Mouse (Mus musculus) Patski (cell line): ENCODE measurements at regions not wholly inside any gene's neighbourhood (a gene's known extent, or its start where the extent isn't known, plus 50 kb on each side); places are given as distances from the start of the nearest gene placed in this dataset.

Experiments
- ATAC-seq: fragments of 100-300 bp; one replicate; pipeline ENCODE4 v1.8.0; 2021
- CTCF ChIA-PET: fragments of 350-600 bp; sonication (Branson Sonifier 250); formaldehyde crosslinking; loops from one replicate; lab custom pipeline; 2022; ENCODE audit warnings: inconsistent platforms; lab: Charles Lee
- POLR2A ChIA-PET: fragments of 350-600 bp; sonication (Branson Sonifier 250); formaldehyde crosslinking; loops from one replicate; lab custom pipeline; 2022; ENCODE audit warnings: antibody characterized with exemption, inconsistent platforms; lab: Charles Lee
- DNase-seq: peaks from one replicate; pipeline ENCODE4 v3.0.0-alpha.2; 2011; ENCODE audit warnings: low read depth, low spot score
- H3K27me3 ChIP-seq: fragments of 371-371 bp; one replicate; pipeline ENCODE4 v1.5.1; 2021
- CTCF ChIP-seq: fragments of 100-300 bp; IDR thresholded peaks from one replicate; pipeline ENCODE4 v1.5.1; 2021
- in situ Hi-C: fragments of 300-500 bp; cut with MboI; formaldehyde crosslinking; loops from 3 replicates; pipeline ENCODE4 v1.11.1; 2018; ENCODE audit warnings: low pct_unique_long_range_greater_than_20kb, mixed read lengths

GRCm38 (mm10) chr12:59834809-59835208, 615.3 kb upstream of the Fbxo33 start:
- TF ChIP-seq CTCF, result no peak
- ATAC-seq (no peak), DNase-seq (no peak)
- CTCF ChIA-PET, result no interaction called here
- H3K27me3 ChIP-seq, result no peaks in the 10 kb centered on the region
- POLR2A ChIA-PET, result no interaction called here
- in situ Hi-C loops, result no loop called here

- H3K27me3 ChIP-seq, result no peaks in the 10 kb centered on the region
- POLR2A ChIA-PET, result no interaction called here
- no peak for TF ChIP-seq CTCF
- CTCF ChIA-PET, result no interaction called here
- ATAC-seq (no peak), DNase-seq (no peak)
- in situ Hi-C loops, result loop anchor here (25.0 kb wide), 1 partner anchor 789 kb away; no protein-coding TSS in a partner anchor
Measured at GRCm38 (mm10) chr12:59822918-59823317, 603.4 kb upstream of the Fbxo33 start.

- POLR2A ChIA-PET, result no interaction called here
- TF ChIP-seq CTCF, result no peak
- no peak for ATAC-seq
Measured at GRCm38 (mm10) chr12:59822435-59822834, 602.9 kb upstream of the Fbxo33 start.

GRCm38 (mm10) chr12:59821698-59822097, 602.2 kb upstream of the Fbxo33 start:
- H3K27me3 ChIP-seq, result no peaks in the 10 kb centered on the region
- in situ Hi-C loops, result loop anchor here (25.0 kb wide), 1 partner anchor 791 kb away; no protein-coding TSS in a partner anchor
- ChIA-PET CTCF (interaction anchor here (1.4 kb wide), 1 partner anchor 13 kb away, joined by 3 read pairs; no protein-coding TSS in a partner anchor), POLR2A (no interaction called here)
- no peak for TF ChIP-seq CTCF
- ATAC-seq (no peak), DNase-seq (no peak)

More at GRCm38 (mm10) chr12:59822435-59822834, 602.9 kb upstream of the Fbxo33 start:
- no peaks in the 10 kb centered on the region for H3K27me3 ChIP-seq
- in situ Hi-C loops, result loop anchor here (25.0 kb wide), 1 partner anchor 790 kb away; no protein-coding TSS in a partner anchor
- CTCF ChIA-PET, result no interaction called here
- DNase-seq, result no peak

GRCm38 (mm10) chr12:59815965-59816364, 596.4 kb upstream of the Fbxo33 start:
- ATAC-seq (no peak), DNase-seq (no peak)
- in situ Hi-C loops, result loop anchor here (25.0 kb wide), 1 partner anchor 796 kb away; no protein-coding TSS in a partner anchor
- ChIA-PET POLR2A (no interaction called here), CTCF (no interaction called here)
- no peaks in the 10 kb centered on the region for H3K27me3 ChIP-seq
- no peak for TF ChIP-seq CTCF

GRCm38 (mm10) chr12:59814356-59814755, 594.8 kb upstream of the Fbxo33 start:
- no peak for TF ChIP-seq CTCF
- no peak for DNase-seq
- ChIA-PET POLR2A (no interaction called here), CTCF (no interaction called here)
- ATAC-seq, result no peak
- in situ Hi-C loops, result loop anchor here (25.0 kb wide), 1 partner anchor 798 kb away; no protein-coding TSS in a partner anchor
- no peaks in the 10 kb centered on the region for H3K27me3 ChIP-seq

GRCm38 (mm10) chr12:59809224-59809623, 589.7 kb upstream of the Fbxo33 start:
- in situ Hi-C loops, result loop anchor here (25.0 kb wide), 1 partner anchor 803 kb away; no protein-coding TSS in a partner anchor
- no peak for TF ChIP-seq CTCF
- DNase-seq, result no peak
- POLR2A ChIA-PET, result no interaction called here
- CTCF ChIA-PET, result interaction anchor here (1.2 kb wide), 1 partner anchor 12 kb away, joined by 3 read pairs; no protein-coding TSS in a partner anchor
- H3K27me3 ChIP-seq, result no peaks in the 10 kb centered on the region
- ATAC-seq, result no peak

GRCm38 (mm10) chr12:59798051-59798450, 578.5 kb upstream of the Fbxo33 start:
- TF ChIP-seq CTCF, result peak; percentile 54
- CTCF ChIA-PET, result interaction anchor here (1.1 kb wide), 2 partner anchors 9 to 288 kb away, joined by 3 to 5 read pairs; no protein-coding TSS in a partner anchor
- H3K27me3 ChIP-seq, result peaks cover 3% of the 10 kb centered on the region
- DNase-seq (no peak), ATAC-seq (no peak)
- in situ Hi-C loops, result no loop called here
- POLR2A ChIA-PET, result no interaction called here

- ChIA-PET CTCF (interaction anchor here (0.9 kb wide), 1 partner anchor 12 kb away, joined by 4 read pairs; no protein-coding TSS in a partner anchor), POLR2A (interaction anchor here (1.2 kb wide), 1 partner anchor 14 kb away, joined by 3 read pairs; no protein-coding TSS in a partner anchor)
- in situ Hi-C loops, result no loop called here
- peaks cover 3% of the 10 kb centered on the region for H3K27me3 ChIP-seq
- peak; percentile 48 for TF ChIP-seq CTCF
- ATAC-seq, result no peak
- DNase-seq, result no peak
Measured at GRCm38 (mm10) chr12:59791473-59791872, 571.9 kb upstream of the Fbxo33 start.

GRCm38 (mm10) chr12:59786831-59787230, 567.3 kb upstream of the Fbxo33 start:
- H3K27me3 ChIP-seq, result no peaks in the 10 kb centered on the region
- in situ Hi-C loops, result no loop called here
- no peak for DNase-seq
- ChIA-PET POLR2A (no interaction called here), CTCF (no interaction called here)
- TF ChIP-seq CTCF, result no peak
- no peak for ATAC-seq

- H3K27me3 ChIP-seq, result no peaks in the 10 kb centered on the region
- DNase-seq (no peak), ATAC-seq (no peak)
- ChIA-PET CTCF (no interaction called here), POLR2A (no interaction called here)
- no peak for TF ChIP-seq CTCF
- in situ Hi-C loops, result no loop called here
Measured at GRCm38 (mm10) chr12:59770980-59771379, 551.5 kb upstream of the Fbxo33 start.
